Mouse (Mus musculus) embryonic fibroblast, embryonic 13.5 days (primary cell): ENCODE measurements around the gene B9d1.

Source experiments
- CTCF ChIP-seq: IDR thresholded peaks from 2 replicates; pipeline ENCODE4 v1.5.1; 2011; ENCODE audit warnings: mild to moderate bottlenecking, control low read depth, low read length, moderate library complexity, borderline replicate concordance; ENCODE audit not compliant: insufficient read depth
- POLR2A ChIP-seq: IDR thresholded peaks from 2 replicates; pipeline ENCODE4 v1.6.1; 2011; ENCODE audit warnings: low read depth, mild to moderate bottlenecking, control low read depth, low read length, moderate library complexity

DNA sequence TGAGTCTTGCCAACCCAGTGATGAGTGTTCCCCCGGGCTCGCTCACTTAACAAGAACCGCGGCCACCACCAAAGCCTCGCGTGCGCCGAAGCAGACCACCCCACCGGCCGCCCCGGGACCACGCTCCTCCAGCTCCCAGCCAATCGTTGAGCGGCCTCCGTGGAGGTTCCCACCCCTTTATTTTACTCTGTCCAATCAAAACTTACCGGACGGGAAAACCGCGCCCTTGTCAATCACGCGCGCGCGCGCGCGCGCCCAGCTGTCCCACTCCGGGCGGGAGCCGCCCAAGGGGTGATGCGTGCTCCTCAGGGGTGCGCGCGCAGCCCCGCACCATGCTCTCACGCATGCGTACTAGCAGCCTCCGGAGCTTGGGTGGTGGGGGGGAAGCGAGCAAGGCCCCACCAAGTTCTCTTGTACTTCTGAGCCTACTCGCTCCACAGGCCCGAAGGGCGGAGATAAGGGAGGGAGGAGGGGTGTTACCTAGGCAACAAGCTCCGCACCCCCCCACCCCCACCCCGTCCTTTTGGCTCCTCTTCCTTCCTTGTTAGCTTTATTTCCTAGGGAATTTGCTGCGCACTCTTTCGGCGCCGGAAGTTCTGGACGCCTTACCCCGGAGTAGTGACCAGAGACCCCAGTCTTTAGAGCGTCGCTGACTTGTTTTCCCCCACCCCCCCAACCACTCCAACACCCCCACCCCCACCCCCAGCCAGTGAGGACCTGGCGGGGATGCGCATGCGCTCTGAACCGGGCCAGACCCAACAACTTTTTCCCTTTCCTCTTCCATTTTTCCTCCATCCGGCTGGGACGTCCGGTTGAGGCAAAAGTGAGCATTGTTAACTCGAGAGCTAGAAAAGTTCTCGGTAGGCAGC is 10.6 kb upstream of the B9d1 start, which contains the start of gene Mapk7:
- no peak for TF ChIP-seq CTCF
- peak; percentile 81 for TF ChIP-seq POLR2A
